Mouse (Mus musculus) adipocyte (in vitro differentiated cells): Measurements from ENCODE around the gene Magee2.
"Not testable (repeated sequence)": the region's sequence is repeated elsewhere in the genome, so short reads cannot be mapped to it uniquely, and the experiment has no call there.

Experiments used
- DNase-seq: peaks from one replicate; pipeline ENCODE4 v3.0.0-alpha.2; 2016; ENCODE audit warnings: low spot score

Magee2 gene

DNA sequence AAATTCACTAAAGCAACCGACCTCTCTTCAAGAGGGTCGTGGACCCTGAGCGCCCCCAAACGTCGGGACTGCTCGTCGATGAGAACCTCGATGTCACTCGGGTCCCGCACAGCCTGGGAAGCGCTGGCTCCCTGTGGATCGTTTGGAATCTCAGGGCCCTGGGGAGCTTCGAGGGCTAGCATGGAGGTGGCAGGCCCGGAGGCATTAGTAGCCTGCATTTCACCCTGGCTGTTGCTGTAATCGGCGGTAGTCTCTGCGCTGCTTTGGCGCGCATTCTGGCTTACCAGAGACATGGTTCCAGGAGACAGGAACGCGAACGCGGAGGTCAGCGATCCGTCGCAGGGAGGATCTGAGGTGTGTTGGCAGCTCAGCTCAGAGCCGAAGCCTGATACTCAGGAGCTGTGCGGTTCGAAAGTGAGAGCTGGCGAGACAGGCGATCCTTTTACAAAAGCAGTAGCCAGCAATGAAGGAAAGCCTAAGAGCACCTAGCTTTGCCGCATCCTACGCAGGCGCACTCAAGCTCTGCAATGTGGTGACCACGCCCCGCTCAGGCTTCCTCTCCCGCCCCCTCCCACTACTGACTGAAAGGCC lies at the start of gene Magee2:
Gene Magee2, minus strand, starts transcription at position 517 of the 591 bp plus-strand sequence.
- no peak for DNase-seq

DNA sequence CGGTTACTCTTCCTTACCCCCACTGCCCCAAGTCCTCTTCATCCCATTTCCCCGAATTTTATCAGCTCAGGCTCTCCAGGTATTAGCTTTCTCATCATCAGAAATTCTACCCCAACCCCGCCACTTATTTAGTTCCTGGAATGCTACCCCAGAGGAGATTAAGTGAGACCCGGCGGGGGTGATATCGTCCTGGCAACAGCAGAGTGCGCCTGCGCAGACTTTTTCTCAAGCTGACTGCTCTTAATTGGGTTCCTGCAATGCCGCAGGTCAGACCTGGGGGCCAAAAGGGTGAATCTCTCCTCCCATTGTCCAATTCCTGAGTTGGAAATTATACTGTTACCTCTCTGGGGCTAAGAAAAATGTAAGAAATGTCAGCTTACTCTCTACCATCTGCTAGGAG lies 3.5 kb downstream of the Magee2 start:
- DNase-seq: no peak

DNA sequence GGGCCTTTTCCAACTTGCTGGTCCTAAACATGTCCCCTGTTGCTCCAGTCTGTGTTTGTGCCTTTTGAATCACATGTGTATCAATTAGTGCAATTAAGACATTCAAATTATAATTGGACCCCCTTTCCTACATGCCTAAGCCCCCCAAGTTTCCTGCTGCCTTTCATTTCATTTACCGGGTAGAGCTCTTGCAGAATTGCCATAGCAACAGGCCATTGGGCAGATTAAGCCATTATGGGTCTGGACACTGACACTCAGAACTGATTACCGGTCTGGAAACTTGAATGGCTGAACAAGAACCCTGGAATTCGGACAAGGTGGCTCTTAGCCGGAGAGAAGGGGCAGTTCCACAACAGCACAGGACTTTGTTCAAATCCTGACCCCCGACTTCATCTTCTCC lies 39.5 kb downstream of the Magee2 start:
- not testable (repeated sequence) for DNase-seq

- not testable (repeated sequence) for DNase-seq
Measured at GRCm38 (mm10) chrX:104816987-104817386, 40.1 kb downstream of the Magee2 start.

DNA sequence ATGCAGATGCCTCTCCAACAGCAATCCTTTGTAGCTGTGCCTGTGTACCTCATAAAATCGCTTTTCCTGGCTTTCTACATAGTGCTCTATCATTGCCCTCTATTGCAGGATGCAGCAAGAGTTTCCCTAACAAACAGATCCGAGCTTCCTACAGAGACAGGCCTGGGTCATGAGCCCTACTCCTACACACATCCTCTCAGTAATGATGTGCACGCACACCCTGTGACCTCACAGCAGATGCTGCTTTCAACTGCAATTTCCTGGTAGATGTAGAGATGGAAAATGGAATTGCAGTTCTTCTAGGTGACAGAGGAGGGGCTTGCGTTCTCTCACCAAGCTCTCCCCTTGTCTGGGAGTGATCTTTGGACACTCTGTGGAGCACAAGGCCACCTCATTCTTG lies 43.4 kb downstream of the Magee2 start:
- DNase-seq: not testable (repeated sequence)
